Mouse (Mus musculus) limb, embryonic 14.5 days (tissue): Measurements from ENCODE around the gene Vsx1. TPM values are rescaled to one million over a fixed set of nuclear protein-coding genes. Genes with fewer than 3 reads are reported as not detected.

Experiments used
- ATAC-seq: fragments of 200-750 bp; cut with Nextera tagmentation; 2 replicates; pipeline ENCODE4 v1.8.0; 2017; ENCODE audit warnings: low read depth, moderate number of reproducible peaks, moderate TSS enrichment; ENCODE audit not compliant: low FRiP score
- DNase-seq: peaks from one replicate; pipeline ENCODE4 v3.0.0-alpha.2; 2015; ENCODE audit warnings: low spot score
- H3K27ac ChIP-seq: fragments of 300-500 bp; sonication (generic); replicated peaks from 2 replicates; pipeline ENCODE4 v1.5.1; 2014; ENCODE audit warnings: low read depth, mild to moderate bottlenecking, low read length, moderate library complexity, mixed read lengths
- H3K27me3 ChIP-seq: fragments of 300-500 bp; sonication (generic); 2 replicates; pipeline ENCODE4 v1.6.1; 2014; ENCODE audit warnings: low read length, mixed read lengths; ENCODE audit not compliant: control insufficient read depth, insufficient read depth
- H3K36me3 ChIP-seq: fragments of 300-500 bp; sonication (generic); 2 replicates; pipeline ENCODE4 v1.6.1; 2014; ENCODE audit warnings: mild to moderate bottlenecking, low read length, moderate library complexity, mixed read lengths; ENCODE audit not compliant: control insufficient read depth, insufficient read depth
- H3K4me1 ChIP-seq: fragments of 300-500 bp; sonication (generic); 2 replicates; pipeline ENCODE4 v1.6.1; 2014; ENCODE audit warnings: antibody characterized with exemption, low read length, mixed read lengths; ENCODE audit not compliant: control insufficient read depth, insufficient read depth
- H3K4me2 ChIP-seq: fragments of 300-500 bp; sonication (generic); replicated peaks from 2 replicates; pipeline ENCODE4 v1.6.1; 2014; ENCODE audit warnings: low read depth, mild to moderate bottlenecking, low read length, moderate library complexity; ENCODE audit not compliant: severe bottlenecking
- H3K4me3 ChIP-seq: fragments of 300-500 bp; sonication (generic); replicated peaks from 2 replicates; pipeline ENCODE4 v1.5.1; 2014; ENCODE audit warnings: low read length
- H3K9ac ChIP-seq: fragments of 300-500 bp; sonication (generic); 2 replicates; pipeline ENCODE4 v1.6.1; 2014; ENCODE audit warnings: mild to moderate bottlenecking, low read depth, low read length, moderate library complexity; ENCODE audit not compliant: severe bottlenecking
- H3K9me3 ChIP-seq: fragments of 300-500 bp; sonication (generic); 2 replicates; pipeline ENCODE4 v1.6.1; 2016; ENCODE audit warnings: low read length; ENCODE audit not compliant: control insufficient read depth
- POLR2A ChIP-seq: fragments of 200-500 bp; IDR thresholded peaks from 2 replicates; pipeline ENCODE4 v1.8.0; 2012; ENCODE audit warnings: inconsistent platforms, mild to moderate bottlenecking, moderate library complexity, borderline replicate concordance; ENCODE audit not compliant: insufficient read depth, insufficient read length; ENCODE audit errors: extremely low read depth
- WGBS: fragments of 180-500 bp; shearing (Covaris S2); extraction: QIAGEN DNeasy Blood & Tissue Kit; methylation state at CpG from one replicate; pipeline ENCODE4 v1.1.7; 2014; 5-methylcytosine and 5-hydroxymethylcytosine counted together
- polyA plus RNA-seq, 2 experiments: library from polyadenylated mRNA; depleted of rRNA in 1 of 2; stranded (reverse) in 1 of 2; unstranded in 1 of 2; fragments of >200 nt; fragmentation: Nextera tagmentation in 1 of 2; extraction: Ambion mirVana in 1 of 2; gene quantifications; 2 replicates each; pipeline versions ENCODE4 v1.2.1 to v1.2.3; 2012 to 2014

Vsx1 gene
- polyA plus RNA-seq, 2 experiments = 0.03 TPM; not detected in 1

DNA sequence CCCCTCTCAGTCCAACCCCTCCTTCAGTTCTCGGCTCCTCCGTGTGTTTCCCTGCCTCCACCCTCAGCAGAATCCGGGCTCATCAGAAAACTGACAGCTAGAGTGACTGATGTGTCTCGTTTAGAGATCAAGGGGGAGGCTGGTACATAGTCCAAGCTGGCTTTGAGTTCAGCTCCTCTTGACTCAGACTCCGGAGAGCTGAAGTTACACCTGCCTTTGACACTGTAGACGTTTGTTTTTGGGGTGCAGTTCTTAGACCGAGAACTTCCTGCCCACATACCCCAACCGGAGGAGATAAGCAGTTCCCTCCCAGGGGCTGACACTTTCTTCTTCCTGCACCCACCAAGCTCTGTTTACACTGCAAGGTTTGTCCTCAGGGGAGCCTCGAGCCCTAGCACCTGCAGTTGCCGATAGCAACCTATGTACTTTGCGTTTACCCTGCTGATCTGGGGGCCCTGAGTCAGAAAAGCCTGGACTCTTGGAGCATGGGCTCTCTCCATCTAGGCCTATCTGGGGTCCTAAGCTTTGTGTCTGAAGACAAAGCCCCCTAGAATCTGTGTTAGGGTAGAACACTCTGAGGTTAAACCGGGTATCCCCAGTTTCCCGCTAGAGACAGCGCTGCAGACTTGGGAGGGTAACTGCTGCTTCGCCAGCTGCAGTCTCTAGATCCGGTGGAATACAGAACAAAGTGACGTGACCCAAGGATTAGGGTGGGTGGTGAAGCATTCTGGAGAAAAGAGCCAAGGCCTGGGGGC lies 21.9 kb downstream of the Vsx1 start:
- no peak for TF ChIP-seq POLR2A

DNA sequence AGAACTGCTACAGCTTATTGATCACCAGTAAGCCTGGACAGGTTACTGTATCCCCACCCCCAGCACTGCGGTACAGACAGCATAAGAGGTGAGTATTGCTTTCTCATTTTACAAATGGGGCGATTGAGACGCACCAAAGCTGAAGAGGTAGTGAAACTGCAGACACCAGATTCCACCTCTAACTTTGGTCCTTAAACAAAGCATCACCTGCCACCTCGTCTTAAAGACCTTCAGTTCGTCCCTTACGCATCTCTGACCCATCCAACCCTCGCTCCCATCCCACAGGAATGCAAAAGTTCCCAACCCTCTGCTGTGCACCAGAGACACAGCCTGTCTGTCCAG lies 22.5 kb downstream of the Vsx1 start:
- Histone ChIP-seq H3K27me3 (peaks cover 4% of the 10 kb centered on the region; the same call in 1 of the 2 replicates), H3K36me3 (no peaks in the 10 kb centered on the region), H3K4me2 (0 out of 2 replicates have a peak overlapping the region, but pooled peaks have one; percentile 94), H3K27ac (no peak overlapping the region), H3K4me3 (no peak overlapping the region), H3K9me3 (no peaks in the 10 kb centered on the region), H3K4me1 (0 out of 2 replicates have a peak, but pooled peaks cover 3% of the 10 kb centered on the region), H3K9ac (no peak overlapping the region)
- no peak for ATAC-seq
- no peak for DNase-seq
- TF ChIP-seq POLR2A = no peak
- 40% methylated on average over 7 of the region's 7 CpGs for WGBS

More for the DNA sequence above, 21.9 kb downstream of the Vsx1 start:
- Histone ChIP-seq H3K36me3 (no peaks in the 10 kb centered on the region), H3K27me3 (peaks cover 4% of the 10 kb centered on the region; the same call in 1 of the 2 replicates), H3K4me2 (peak overlapping the region; percentile 94), H3K4me3 (peak overlapping the region; percentile 64), H3K4me1 (0 out of 2 replicates have a peak, but pooled peaks cover 3% of the 10 kb centered on the region), H3K9ac (peak overlapping the region; percentile 63), H3K9me3 (no peaks in the 10 kb centered on the region), H3K27ac (no peak overlapping the region)
- DNase-seq (no peak), ATAC-seq (peak; percentile 32; the same call in 1 of the 2 replicates)
- WGBS = 3% methylated on average over 17 of the region's 17 CpGs

DNA sequence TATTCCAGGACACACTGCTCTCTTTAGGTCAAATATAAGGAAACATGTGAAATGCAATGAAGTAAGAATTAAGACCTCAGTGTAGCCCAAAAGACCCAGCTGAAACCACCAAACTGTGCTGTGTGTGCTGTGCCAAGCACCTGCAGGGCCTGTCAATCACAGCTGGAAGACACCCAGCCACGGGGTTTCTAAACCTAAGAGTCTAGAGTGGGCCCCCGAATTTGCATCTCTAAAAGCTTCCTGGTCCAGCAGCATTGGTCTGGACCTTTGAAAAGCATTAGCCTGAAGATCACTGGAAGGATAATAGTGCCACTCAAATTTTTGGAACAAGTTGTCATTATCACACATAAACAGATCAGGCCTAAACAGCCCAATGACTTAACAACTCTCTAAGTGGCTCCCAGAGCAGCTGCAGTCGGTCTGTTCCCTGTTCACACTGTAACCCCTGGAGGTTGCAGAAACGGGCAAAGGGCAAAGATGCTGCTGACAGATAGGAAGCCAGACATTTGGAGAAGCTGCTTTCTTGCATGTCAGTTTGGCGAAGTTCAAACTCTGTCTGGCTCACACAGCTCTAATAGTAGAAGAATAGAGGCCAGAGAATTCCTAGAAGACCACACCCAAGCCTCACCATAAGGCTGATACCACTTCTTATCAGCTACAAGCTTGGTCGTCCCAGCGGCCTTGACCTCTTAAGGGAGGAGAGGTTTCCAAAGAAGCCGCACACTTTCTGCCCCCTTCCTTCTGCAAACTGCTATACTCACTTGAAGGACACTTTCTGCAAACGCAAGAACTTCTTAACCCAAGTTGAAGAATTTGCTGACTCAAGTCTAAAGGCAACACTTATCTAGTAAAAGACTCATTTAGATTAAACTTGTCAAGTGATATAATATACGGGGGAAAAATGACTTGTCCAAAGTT lies 23.4 kb downstream of the Vsx1 start:
- 57% methylated on average over 10 of the region's 10 CpGs for WGBS

DNA sequence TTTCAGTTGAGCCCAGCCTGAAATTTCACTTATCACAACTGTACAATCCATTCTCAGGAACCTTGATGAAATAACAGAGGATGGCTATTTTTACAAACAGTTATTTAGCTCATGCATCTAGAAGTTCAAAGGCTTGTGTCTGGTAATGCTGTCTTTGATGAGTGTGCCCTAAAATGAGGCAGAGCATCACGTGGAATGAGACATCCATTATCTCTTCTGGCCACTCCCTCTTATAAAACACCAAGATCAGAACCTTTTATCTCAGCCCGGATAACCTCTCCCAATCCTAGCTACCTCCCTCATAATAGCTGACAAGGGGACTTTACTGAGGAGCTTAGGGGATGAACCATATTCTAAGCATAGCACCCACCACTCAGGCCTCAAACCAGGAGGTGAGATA lies 24.2 kb downstream of the Vsx1 start:
- DNase-seq (no peak), ATAC-seq (no peak)
- no peak overlapping the region for H3K27ac ChIP-seq
- no peak for TF ChIP-seq POLR2A
- no peak overlapping the region for H3K4me3 ChIP-seq
- no peaks in the 10 kb centered on the region for H3K9me3 ChIP-seq
- H3K36me3 ChIP-seq = no peaks in the 10 kb centered on the region
- WGBS = 65% methylated on average over 2 of the region's 2 CpGs
- no peak overlapping the region for H3K4me2 ChIP-seq
- no peak overlapping the region for H3K9ac ChIP-seq
- 0 out of 2 replicates have a peak, but pooled peaks cover 3% of the 10 kb centered on the region for H3K4me1 ChIP-seq
- H3K27me3 ChIP-seq = peaks cover 4% of the 10 kb centered on the region; the same call in 1 of the 2 replicates

More for the DNA sequence above, 23.4 kb downstream of the Vsx1 start:
- no peaks in the 10 kb centered on the region for H3K36me3 ChIP-seq
- TF ChIP-seq POLR2A = no peak
- no peak overlapping the region for H3K9ac ChIP-seq
- H3K4me1 ChIP-seq = 0 out of 2 replicates have a peak, but pooled peaks cover 3% of the 10 kb centered on the region
- no peak overlapping the region for H3K27ac ChIP-seq
- DNase-seq = no peak
- no peaks in the 10 kb centered on the region for H3K9me3 ChIP-seq
- no peak overlapping the region for H3K4me3 ChIP-seq
- no peak overlapping the region for H3K4me2 ChIP-seq
- peaks cover 4% of the 10 kb centered on the region; the same call in 1 of the 2 replicates for H3K27me3 ChIP-seq
- no peak for ATAC-seq
